Mouse (Mus musculus) cerebellum, postnatal 14 days (tissue): ENCODE data around the gene D230025D16Rik.
"Not testable (repeated sequence)": the region's sequence is repeated elsewhere in the genome, so short reads cannot be mapped to it uniquely, and the experiment has no call there.

Experiments used
- DNase-seq, 2 experiments: peaks; one replicate each; pipeline ENCODE4 v3.0.0; 2021; ENCODE audit warnings: mixed read lengths in 2 of 2

D230025D16Rik gene

DNA sequence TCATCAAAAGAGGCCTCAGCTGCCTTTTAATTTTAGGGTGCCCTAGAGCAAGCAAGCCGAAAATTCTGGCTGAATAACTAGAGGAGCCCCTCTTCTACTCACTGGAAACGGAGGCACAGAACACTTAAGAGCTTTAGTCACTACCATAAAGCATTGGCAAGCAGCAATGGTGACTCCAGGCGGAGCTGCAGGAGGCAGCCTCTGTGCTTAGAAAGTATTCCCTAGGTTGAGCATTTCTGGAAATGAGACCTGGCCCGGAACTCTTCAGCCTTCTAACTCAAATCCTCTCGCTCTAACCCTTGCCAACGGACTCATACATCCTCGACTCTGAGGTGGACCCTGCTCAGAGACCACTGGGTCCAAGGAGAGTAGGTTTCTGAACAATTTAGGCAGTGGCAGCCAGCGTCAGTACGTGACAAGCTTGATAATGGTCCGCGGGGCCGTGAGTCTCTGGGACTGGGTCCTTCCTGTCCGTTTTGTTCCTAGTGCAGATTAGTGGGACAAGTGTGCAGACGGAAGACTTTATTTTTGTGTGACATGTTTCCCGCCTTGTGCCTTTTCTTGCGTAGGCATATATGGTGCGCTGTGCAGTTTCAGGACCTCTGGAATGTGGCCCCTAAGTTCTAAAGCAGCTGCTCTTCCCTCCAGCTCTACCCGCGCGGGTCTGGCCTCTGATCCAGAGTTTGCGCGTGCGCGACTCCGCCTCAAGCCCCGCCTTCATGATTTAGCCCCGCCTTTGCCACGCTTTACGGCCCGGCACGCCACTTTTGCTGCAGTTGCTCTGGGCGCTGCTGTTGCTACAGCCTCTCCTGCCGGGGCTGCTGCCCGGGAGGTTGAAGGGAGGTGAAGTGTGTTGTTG lies at the start of gene D230025D16Rik:
TSS of gene D230025D16Rik (plus strand) at position 733 of the 859 bp plus-strand sequence.
- DNase-seq: peak; percentile 95 to 97

- not testable (repeated sequence) for DNase-seq
Measured at GRCm38 (mm10) chr8:105175287-105175686, 49.7 kb upstream of the D230025D16Rik start.

DNA sequence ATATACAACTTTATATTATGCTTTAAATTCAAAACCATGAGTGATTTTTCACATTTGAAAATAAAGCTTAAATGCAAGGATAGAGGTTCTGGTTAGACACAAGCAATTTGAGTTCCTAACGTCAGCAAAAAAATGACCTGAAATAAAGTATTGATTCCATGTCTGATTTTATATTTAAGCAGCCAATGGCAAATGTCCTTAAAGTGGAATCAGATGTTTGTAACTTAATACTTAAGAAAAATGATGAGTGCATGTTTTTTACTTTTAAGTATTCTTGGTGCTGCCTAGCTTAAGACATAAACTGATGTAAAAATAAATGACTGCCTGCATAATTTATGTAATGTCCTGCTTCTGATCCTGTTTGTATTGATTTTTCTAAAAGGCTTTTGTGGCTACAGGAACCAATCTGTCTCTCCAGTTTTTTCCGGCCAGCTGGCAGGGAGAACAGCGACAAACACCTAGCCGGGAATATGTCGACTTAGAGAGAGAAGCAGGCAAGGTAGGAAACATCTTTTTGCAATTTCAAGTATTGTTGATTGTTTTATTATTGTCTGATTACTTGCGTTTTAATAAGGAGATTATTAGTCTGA lies 46.6 kb upstream of the D230025D16Rik start:
- no peak for DNase-seq

DNA sequence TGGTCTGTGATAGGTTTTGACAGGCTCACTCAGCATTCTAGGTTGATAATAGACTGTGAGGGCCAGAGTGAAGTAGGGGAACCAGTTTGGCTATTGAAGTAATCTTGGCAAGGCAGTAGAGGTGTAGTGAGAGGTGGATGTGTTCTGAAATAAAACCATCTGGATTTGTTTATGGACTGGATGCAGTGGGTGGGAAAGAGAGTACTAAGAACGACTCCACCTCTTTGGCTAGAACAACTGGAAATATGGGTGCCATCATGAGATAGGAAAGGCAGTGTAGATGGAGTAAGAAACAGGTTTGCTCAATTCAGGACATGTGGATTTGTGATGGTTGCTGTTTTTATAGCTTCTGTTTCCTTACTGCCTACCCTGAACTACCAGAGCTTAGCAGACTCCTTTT lies 42.7 kb upstream of the D230025D16Rik start:
- no peak for DNase-seq

- no peak for DNase-seq
Measured at GRCm38 (mm10) chr8:105186467-105187005, 38.4 kb upstream of the D230025D16Rik start.

- DNase-seq: no peak
Measured at GRCm38 (mm10) chr8:105192182-105192581, 32.8 kb upstream of the D230025D16Rik start.

DNA sequence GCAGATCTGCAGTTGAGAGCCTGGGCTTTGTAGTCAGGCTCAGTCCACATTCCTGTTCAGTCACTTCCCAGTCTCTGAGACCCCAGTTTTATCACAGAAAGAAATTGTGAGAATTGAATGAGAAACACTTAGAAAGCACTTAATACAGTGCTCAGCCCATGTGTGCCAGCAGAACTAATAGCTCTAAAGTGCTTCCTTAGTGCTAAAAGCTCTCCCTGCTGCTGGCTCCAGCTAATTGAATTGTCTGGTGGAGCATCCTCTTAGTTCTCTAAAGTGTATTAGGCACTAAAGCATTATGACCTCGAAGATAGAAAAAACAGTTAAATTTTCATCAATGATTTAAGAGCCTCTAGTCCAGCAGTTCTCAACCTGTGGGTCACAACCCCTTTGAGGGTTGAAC lies 19.2 kb upstream of the D230025D16Rik start:
- DNase-seq: no peak

DNA sequence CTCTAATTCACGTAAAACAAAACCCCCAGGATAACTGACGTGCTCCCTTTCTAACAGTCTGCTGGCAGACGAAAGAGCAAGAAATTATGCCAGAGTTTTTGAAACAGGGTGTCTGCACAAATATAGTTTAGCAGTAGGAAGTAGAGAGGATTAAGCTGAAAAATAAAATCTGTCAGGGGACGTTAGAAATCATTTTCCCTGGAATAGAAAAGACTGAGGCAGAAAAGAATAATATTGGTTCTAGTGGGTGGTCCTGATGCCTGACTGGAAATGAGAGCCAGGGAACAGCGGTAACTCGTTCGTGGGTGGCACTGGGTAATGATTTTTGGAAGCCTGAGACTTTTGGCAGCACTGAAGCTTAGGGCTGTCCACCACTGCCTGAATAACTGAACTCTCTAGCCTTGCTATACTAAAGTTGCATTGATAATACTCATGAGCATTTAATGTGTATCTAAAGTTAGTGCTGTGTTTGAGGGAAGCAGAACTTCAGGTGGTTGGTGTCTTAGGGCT lies 18.1 kb upstream of the D230025D16Rik start:
- DNase-seq: peak; percentile 15 to 42

DNA sequence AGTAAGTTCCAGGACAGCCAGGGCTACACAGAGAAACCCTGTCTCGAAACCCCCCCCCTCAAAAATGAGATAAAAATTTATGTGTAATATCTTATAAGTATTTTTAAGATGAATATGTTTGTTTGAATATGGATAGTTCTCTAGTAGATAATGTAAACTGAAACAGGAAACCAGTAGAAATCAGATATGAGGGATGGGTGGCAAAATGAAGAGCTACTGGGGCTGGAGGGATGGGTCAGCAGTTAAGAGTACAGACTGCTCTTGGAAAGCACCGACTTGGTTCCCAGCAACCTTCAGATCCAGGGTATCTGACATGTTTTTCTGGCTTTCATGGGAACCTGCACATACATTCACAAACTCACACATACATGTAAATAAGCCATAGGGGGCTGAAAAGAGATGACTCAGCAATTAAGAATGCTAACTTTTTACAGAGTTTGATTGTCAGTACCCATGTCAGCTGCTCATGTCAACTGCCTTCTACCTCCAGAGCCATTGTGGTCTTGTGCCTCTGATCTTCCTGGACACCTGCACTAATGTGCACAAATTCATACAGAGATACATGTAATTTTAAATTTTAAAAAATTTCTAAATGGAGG lies 17.2 kb upstream of the D230025D16Rik start:
- DNase-seq: no peak

DNA sequence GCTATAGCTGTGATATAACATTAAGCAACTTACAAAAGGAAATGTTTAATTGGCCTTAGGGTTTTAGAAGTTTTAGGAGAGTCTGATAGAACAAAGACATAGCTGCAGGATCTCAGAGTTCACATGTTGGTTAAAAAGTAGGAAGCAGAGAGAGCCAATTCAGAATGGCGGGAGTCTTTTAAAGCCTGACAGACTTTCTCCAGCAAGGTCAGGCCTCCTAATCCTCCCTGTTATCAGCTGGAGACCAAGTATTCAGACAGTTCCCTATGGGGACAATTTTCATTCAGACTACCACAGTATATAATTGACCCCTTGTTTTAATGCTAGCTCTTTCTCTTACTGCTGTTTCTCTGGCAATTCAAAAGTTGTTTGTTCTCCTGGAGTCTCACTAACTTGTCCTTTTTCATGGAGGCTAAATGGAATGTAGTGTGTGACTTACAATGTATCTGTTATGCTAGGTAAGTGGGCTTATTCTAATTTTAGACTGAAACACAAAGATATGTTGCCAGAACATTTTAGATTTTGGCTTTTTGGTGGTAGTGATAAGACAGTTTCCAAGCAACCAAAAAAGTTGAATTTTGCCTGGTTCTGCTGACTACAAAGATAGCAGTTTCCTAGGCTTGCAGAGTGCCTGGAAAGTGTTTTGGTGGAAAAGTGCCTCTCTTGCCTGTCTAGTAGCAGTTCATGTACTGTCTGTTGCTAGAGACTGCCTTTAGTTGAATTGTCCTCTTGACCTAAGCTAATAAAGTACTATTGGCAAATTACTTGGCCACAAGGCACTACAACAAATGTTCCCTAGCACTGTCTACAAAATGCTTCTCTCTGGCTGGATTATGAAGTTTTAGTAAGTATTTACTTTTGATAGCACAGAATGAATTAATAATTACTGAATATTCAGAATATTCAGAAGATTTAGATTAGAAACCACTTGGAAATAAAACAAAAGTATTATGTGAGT lies 15.5 kb upstream of the D230025D16Rik start:
- DNase-seq: no peak

DNA sequence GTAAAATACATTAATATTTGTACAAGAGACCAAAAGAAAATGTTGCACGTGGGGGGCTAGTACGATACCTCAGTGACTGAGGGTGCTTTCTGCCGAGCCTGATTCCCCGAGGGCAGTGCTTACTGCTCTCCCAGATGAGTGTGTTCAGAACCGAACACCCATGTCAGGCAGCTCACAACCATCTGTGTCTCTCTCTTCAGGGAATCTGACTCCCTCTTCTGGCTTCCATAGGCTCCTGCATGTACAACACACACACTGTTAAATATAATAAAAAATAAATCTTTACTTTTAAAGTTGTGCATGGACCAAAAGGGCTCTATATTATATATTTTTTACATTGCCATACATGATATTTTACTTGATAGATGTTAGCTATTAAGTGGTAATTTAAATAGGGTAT lies 10.8 kb upstream of the D230025D16Rik start:
- no peak for DNase-seq

- DNase-seq: peak in 1 of 2 experiments; percentile 60
Measured at GRCm38 (mm10) chr8:105217926-105218522, 6.9 kb upstream of the D230025D16Rik start.

DNA sequence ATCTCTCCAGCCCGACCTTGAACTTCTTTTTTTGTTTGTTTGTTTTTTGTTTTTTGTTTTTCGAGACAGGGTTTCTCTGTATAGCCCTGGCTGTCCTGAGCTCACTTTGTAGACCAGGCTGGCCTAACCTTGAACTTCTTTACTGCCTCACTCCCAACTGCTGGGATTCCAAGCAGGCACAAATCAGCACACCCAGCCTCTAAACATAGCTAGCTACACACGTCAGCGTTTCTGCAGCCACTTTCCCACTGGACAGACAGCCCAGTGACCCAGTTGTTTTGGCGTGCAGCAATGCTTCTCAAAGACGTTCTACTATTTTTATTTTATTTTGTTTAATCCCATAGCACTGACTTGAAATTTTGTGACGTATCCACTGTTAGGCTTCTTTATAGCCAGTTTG lies 1.1 kb upstream of the D230025D16Rik start:
- no peak for DNase-seq

GRCm38 (mm10) chr8:105225272-105225593 lies 288 bp downstream of the D230025D16Rik start:
- no peak for DNase-seq

- DNase-seq: no peak
Measured at GRCm38 (mm10) chr8:105225917-105226316, 972 bp downstream of the D230025D16Rik start.

GRCm38 (mm10) chr8:105231503-105232320 lies 6.8 kb downstream of the D230025D16Rik start:
- no peak for DNase-seq

GRCm38 (mm10) chr8:105232321-105232693 lies 7.4 kb downstream of the D230025D16Rik start:
- not testable (repeated sequence) for DNase-seq

DNA sequence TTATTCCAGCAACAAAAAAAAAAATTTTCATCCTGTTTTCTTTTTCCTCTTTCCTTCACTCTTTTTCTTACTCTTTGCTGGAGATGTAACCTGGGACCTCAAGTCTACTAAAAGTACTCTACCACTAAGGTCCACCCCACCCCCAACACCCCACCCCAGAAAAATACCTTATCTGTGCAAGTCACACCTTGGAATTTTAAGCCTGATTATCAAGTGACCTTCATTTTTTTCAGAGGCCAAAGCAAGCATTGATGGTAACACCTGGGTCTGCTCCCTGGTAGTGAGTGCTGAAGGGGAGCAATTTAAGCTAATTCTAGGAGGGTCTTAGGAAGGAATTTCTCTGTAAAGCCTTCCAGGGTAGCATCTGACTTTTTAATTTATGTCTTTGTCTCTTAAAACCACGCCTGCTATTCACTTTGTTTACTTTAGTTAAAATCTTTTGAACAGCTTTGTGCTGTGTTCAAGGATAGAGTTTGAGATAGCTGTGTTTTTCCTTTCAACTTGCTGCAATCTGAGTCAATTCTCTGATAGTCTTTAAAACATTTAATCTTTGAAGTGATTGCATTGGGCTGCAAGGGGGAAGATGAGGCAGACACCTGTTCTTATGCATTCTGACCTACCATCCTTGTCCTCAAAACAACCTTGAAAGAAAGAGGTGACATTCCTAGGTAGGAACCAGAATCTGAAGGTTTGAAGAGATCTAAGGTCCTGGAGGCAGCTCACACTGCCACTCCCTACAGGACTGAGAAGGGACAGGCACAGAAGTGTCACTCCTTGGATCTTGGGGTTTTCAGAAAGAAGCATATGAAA lies 8.4 kb downstream of the D230025D16Rik start:
- DNase-seq: no peak

DNA sequence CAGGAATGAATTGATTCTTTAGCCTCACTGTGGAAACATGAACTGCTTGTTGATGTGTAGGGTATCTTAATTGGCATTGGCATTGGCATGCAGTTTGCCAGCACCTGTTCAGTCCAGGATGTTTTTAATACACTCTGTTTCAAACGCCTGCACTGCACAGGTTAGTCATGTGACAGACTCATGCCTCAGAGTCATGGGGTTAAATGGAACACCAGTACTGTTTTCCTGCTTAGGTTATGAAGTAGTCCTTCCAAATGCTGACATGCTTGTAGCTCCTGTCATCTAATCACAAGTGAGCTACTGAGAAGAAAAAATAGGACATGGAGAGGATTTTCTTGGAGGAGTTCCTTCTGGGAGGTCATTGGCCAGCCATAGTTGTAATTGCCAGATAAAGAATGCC lies 10.3 kb downstream of the D230025D16Rik start:
- no peak for DNase-seq
